Mouse (Mus musculus): Measurements from ENCODE around the gene Gne.
A peak's percentile ranks its signal among the peaks of the same experiment; 100 is the strongest.
"Not testable (repeated sequence)": the region's sequence is repeated elsewhere in the genome, so short reads cannot be mapped to it uniquely, and the experiment has no call there.

Gene Gne

GRCm38 (mm10) chr4:44072873-44073441 lies 11.0 kb downstream of the Gne start:
- DNase-seq (ENCODE audit: low read depth, low spot score), result no peak

GRCm38 (mm10) chr4:44072146-44072872 lies 11.7 kb downstream of the Gne start:
- DNase-seq (ENCODE audit: low read depth, low spot score), result peak; percentile 91

- peak; percentile 10 for DNase-seq (ENCODE audit: low read depth, low spot score)
Observed at GRCm38 (mm10) chr4:44071741-44072145, 12.2 kb downstream of the Gne start.

GRCm38 (mm10) chr4:44070641-44071040 lies 13.3 kb downstream of the Gne start:
- no peak for DNase-seq (ENCODE audit: low read depth, low spot score)

GRCm38 (mm10) chr4:44069411-44069810 lies 14.6 kb downstream of the Gne start:
- no peak for DNase-seq (ENCODE audit: low read depth, low spot score)

GRCm38 (mm10) chr4:44068736-44069135 lies 15.2 kb downstream of the Gne start:
- DNase-seq (ENCODE audit: low read depth, low spot score), result no peak

- DNase-seq (ENCODE audit: low read depth, low spot score), result no peak
Observed at GRCm38 (mm10) chr4:44066891-44067290, 17.1 kb downstream of the Gne start.

- DNase-seq (ENCODE audit: low read depth, low spot score), result peak; percentile 89
Observed at GRCm38 (mm10) chr4:44065355-44066025, 18.5 kb downstream of the Gne start.

- no peak for DNase-seq (ENCODE audit: low read depth, low spot score)
Observed at GRCm38 (mm10) chr4:44062816-44063215, 21.2 kb downstream of the Gne start.

GRCm38 (mm10) chr4:44062062-44062461 lies 21.9 kb downstream of the Gne start:
- no peak for DNase-seq (ENCODE audit: low read depth, low spot score)

- no peak for DNase-seq (ENCODE audit: low read depth, low spot score)
Observed at GRCm38 (mm10) chr4:44059674-44060073, 24.3 kb downstream of the Gne start.

- no peak for DNase-seq (ENCODE audit: low read depth, low spot score)
Observed at GRCm38 (mm10) chr4:44049812-44050211, 34.2 kb downstream of the Gne start.

- DNase-seq (ENCODE audit: low read depth, low spot score), result no peak
Observed at GRCm38 (mm10) chr4:44046066-44046465, 37.9 kb downstream of the Gne start.

- DNase-seq (ENCODE audit: low read depth, low spot score), result no peak
Observed at GRCm38 (mm10) chr4:44044685-44045356, 39.2 kb downstream of the Gne start.

- not testable (repeated sequence) for DNase-seq (ENCODE audit: low read depth, low spot score)
Observed at GRCm38 (mm10) chr4:44043182-44043581, 40.8 kb downstream of the Gne start.

- no peak for DNase-seq (ENCODE audit: low read depth, low spot score)
Observed at GRCm38 (mm10) chr4:44042429-44042828, 41.5 kb downstream of the Gne start.

- no peak for DNase-seq (ENCODE audit: low read depth, low spot score)
Observed at GRCm38 (mm10) chr4:44040802-44041201, 43.2 kb downstream of the Gne start.

GRCm38 (mm10) chr4:44036455-44036854 lies 47.5 kb downstream of the Gne start:
- DNase-seq (ENCODE audit: low read depth, low spot score), result no peak

GRCm38 (mm10) chr4:44031521-44031920 lies 52.5 kb downstream of the Gne start:
- DNase-seq (ENCODE audit: low read depth, low spot score), result no peak

- DNase-seq (ENCODE audit: low read depth, low spot score), result no peak
Observed at GRCm38 (mm10) chr4:44029661-44030066, 54.3 kb downstream of the Gne start.

- DNase-seq (ENCODE audit: low read depth, low spot score), result no peak
Observed at GRCm38 (mm10) chr4:44028303-44029135, 55.5 kb downstream of the Gne start.
